Mouse (Mus musculus) kidney, postnatal 0 days (tissue): ENCODE measurements around the gene Slc13a4. TPM values are rescaled to one million over a fixed set of nuclear protein-coding genes. Genes with fewer than 3 reads are reported as not detected.

Experiments
- ATAC-seq: fragments of 200-750 bp; cut with Nextera tagmentation; replicated peaks from 2 replicates; pipeline ENCODE4 v1.8.0; 2017; ENCODE audit warnings: low read depth, moderate number of reproducible peaks, moderate TSS enrichment, moderate library complexity; ENCODE audit not compliant: low FRiP score
- DNase-seq: peaks from one replicate; pipeline ENCODE4 v3.0.0-alpha.2; 2016; ENCODE audit warnings: low spot score
- H3K27ac ChIP-seq: fragments of 300-500 bp; sonication (generic); 2 replicates; pipeline ENCODE4 v1.5.1; 2014; ENCODE audit warnings: mild to moderate bottlenecking
- H3K27me3 ChIP-seq: fragments of 300-500 bp; sonication (generic); 2 replicates; pipeline ENCODE4 v1.6.1; 2014; ENCODE audit warnings: low read length, mixed read lengths; ENCODE audit not compliant: insufficient read depth
- H3K36me3 ChIP-seq: fragments of 300-500 bp; sonication (generic); 2 replicates; pipeline ENCODE4 v1.6.1; 2014; ENCODE audit warnings: low read length, mixed read lengths; ENCODE audit not compliant: insufficient read depth
- H3K4me1 ChIP-seq: fragments of 300-500 bp; sonication (generic); replicated peaks from 2 replicates; pipeline ENCODE4 v1.6.1; 2014; ENCODE audit warnings: antibody characterized with exemption, low read length, mixed read lengths; ENCODE audit not compliant: insufficient read depth
- H3K4me2 ChIP-seq: fragments of 300-500 bp; sonication (generic); 2 replicates; pipeline ENCODE4 v1.6.1; 2014; ENCODE audit warnings: mild to moderate bottlenecking, low read length, moderate library complexity, mixed read lengths
- H3K4me3 ChIP-seq: fragments of 300-500 bp; sonication (generic); replicated peaks from 2 replicates; pipeline ENCODE4 v1.5.1; 2014; ENCODE audit warnings: low read depth, low read length
- H3K9ac ChIP-seq: fragments of 300-500 bp; sonication (generic); 2 replicates; pipeline ENCODE4 v1.6.1; 2014; ENCODE audit warnings: low read depth, low read length
- H3K9me3 ChIP-seq: fragments of 300-500 bp; sonication (generic); replicated peaks from 2 replicates; pipeline ENCODE4 v1.6.1; 2016; ENCODE audit warnings: low read length, inconsistent platforms, mixed read lengths
- CTCF ChIP-seq: IDR thresholded peaks from 2 replicates; pipeline ENCODE4 v1.5.1; 2016; ENCODE audit warnings: antibody characterized with exemption, low read depth, mild to moderate bottlenecking, moderate library complexity
- WGBS: fragments of 180-500 bp; shearing (Covaris S2); extraction: QIAGEN DNeasy Blood & Tissue Kit; methylation state at CpG from one replicate; pipeline ENCODE4 v1.1.7; 2014; 5-methylcytosine and 5-hydroxymethylcytosine counted together
- polyA plus RNA-seq: library from polyadenylated mRNA; unstranded; fragments of >200 nt; fragmentation: Nextera tagmentation; extraction: Ambion mirVana; gene quantifications from 2 replicates; pipeline ENCODE4 v1.2.1, GENCODE M21; 2015

The Slc13a4 gene
- polyA plus RNA-seq, 1 experiment from 2014 or later, result 0.30 TPM

DNA sequence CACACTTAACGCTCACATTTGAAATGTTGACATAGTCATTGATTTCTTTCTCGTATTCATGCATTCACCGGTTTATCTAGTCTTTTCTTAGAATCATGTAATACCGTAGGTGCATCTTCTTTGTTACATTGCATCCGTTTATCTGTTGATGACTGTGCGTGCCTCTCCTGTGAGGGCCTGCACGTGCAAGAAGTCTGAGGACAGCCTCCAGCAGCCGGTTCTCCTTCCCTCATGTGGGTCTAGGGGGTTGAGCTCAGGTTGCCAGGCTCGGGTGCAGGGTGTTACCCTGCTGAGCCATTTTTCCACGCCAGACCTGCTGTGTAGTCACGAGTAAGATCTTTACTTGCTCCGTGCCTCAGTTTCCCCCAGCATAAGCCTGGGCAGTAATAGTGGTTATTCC is 52.9 kb downstream of the Slc13a4 start:
- no peak overlapping the region for H3K4me2 ChIP-seq
- no peaks in the 10 kb centered on the region for H3K27me3 ChIP-seq
- DNase-seq (no peak), ATAC-seq (no peak)
- no peaks in the 10 kb centered on the region for H3K9me3 ChIP-seq
- H3K27ac ChIP-seq, result no peak overlapping the region
- 0 out of 2 replicates have a peak, but pooled peaks cover 2% of the 10 kb centered on the region for H3K36me3 ChIP-seq
- H3K4me1 ChIP-seq, result peaks cover 22% of the 10 kb centered on the region
- no peak overlapping the region; the same call in 1 of the 2 replicates for H3K4me3 ChIP-seq
- H3K9ac ChIP-seq, result no peak overlapping the region
- 79% methylated on average over 12 of the region's 12 CpGs for WGBS
- no peak for TF ChIP-seq CTCF

DNA sequence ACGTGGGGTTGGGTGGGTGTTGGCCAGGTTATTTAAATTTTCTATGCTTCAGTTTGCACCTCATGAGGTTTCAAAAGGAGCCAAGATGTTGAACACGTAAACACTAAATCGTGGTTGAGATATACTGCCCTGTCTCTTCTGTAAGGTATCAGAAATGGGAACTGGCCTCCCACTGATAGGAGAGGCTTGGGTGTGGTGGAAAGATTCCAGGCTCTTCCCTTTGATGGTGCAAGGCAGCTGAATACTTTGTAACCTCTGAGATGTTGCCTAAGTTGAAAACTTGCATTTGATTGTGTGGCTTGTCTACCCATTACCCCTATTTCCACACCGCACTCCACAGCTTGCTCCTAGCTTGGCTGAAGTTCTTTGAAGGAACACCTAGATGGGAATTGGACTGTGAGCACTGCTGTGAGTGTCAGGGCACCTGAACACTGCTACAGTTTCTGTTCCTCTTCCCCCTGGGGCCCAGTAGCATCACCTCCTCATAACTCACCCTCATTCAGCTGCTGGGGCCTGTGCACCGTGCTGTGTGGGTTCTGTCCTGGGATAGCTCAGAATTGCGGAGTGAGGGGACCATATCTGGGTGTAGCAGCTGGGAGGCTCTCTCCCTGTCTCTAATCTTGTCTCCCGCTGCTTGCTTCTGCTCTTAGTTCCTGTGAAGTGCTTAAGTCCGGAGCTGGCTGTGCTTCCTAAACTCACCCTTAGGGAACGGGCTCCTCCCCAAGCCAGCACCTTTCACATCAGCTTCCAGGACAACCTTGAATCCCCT is 53.6 kb downstream of the Slc13a4 start:
- WGBS, result 44% methylated on average over 9 of the region's 9 CpGs
- Histone ChIP-seq H3K36me3 (0 out of 2 replicates have a peak, but pooled peaks cover 2% of the 10 kb centered on the region), H3K4me1 (peaks cover 22% of the 10 kb centered on the region), H3K4me3 (no peak overlapping the region; the same call in 1 of the 2 replicates), H3K9me3 (no peaks in the 10 kb centered on the region), H3K27me3 (no peaks in the 10 kb centered on the region), H3K9ac (no peak overlapping the region; the same call in 1 of the 2 replicates), H3K27ac (no peak overlapping the region), H3K4me2 (peak overlapping the region; percentile 66)
- no peak for ATAC-seq
- DNase-seq, result no peak
- no peak for TF ChIP-seq CTCF

DNA sequence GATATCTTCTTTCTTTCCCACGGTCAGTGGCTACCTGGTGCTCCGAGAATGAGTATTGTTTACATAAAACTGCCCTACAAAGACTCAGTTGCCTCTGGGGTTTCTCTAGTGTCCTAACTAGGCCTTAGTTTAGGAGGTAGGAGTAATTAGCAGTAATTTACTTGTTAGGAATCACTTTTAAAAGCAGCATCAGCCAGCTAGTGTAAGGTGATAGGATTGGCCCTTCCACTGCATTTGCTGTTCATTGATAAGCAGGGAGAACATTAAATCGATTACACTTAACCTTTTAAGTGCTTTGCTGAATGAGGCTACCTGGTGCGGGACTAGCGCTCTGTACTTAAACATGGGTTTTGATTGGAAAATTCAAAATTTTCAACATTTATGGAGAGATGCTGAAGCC is 54.5 kb downstream of the Slc13a4 start:
- Histone ChIP-seq H3K36me3 (0 out of 2 replicates have a peak, but pooled peaks cover 1% of the 10 kb centered on the region), H3K9ac (peak overlapping the region; percentile 84; the same call in 1 of the 2 replicates), H3K4me3 (peak overlapping the region; percentile 79), H3K27me3 (no peaks in the 10 kb centered on the region), H3K9me3 (no peaks in the 10 kb centered on the region), H3K4me1 (peaks cover 22% of the 10 kb centered on the region), H3K4me2 (peak overlapping the region; percentile 66), H3K27ac (no peak overlapping the region)
- 41% methylated on average over 5 of the region's 5 CpGs for WGBS
- no peak for DNase-seq
- no peak for TF ChIP-seq CTCF
- no peak for ATAC-seq

DNA sequence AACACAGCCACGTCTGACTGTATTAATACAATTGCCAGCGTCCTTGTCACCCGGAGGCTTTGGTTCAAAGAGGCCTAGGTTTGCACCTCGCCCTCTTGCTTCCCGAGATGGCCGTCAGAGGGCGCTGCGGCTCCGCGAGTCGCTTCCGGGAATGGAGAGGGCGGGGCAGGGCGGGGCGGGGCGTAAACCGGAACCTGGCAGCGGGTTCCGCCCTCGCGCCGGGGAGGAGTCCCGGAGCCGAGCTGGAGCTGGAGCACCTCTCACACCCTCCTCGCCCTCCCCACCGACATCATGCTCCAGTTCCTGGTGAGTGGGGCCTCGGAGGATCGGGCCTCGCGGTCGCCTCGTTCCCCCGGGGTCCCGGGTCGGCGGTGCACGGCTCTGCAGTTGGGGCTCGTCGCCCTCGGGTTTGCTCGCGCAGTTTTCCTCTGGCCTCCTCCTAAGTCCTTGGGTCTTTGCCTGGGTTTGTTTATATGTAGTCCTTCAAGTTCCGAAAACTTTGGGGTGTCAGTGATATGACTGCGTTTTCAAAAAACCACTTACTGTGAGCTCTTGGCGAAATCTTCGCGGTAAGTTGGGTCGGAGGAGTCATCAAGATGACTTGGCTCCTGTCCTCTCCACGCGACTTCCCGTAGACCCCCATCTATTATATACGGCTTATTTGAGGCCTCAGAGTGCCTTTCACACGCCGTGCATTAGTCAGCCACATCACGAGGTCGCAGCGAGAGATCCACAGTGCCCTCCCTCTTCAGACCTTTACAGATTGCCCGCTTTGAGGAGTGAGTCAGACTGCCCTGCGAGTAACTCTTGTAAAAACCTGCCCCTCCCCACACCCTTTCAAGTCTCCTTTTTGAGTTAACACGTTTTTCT is 55.2 kb downstream of the Slc13a4 start:
- Histone ChIP-seq H3K9me3 (no peaks in the 10 kb centered on the region), H3K9ac (peak overlapping the region; percentile 84), H3K4me1 (peaks cover 22% of the 10 kb centered on the region), H3K4me3 (peak overlapping the region; percentile 79), H3K4me2 (peak overlapping the region; percentile 66), H3K27ac (peak overlapping the region; percentile 88), H3K36me3 (no peaks in the 10 kb centered on the region), H3K27me3 (no peaks in the 10 kb centered on the region)
- DNase-seq, result peak; percentile 93
- under 1% methylated on average over 59 of the region's 60 CpGs for WGBS
- peak; percentile 93 for TF ChIP-seq CTCF
- ATAC-seq, result peak; percentile 94

DNA sequence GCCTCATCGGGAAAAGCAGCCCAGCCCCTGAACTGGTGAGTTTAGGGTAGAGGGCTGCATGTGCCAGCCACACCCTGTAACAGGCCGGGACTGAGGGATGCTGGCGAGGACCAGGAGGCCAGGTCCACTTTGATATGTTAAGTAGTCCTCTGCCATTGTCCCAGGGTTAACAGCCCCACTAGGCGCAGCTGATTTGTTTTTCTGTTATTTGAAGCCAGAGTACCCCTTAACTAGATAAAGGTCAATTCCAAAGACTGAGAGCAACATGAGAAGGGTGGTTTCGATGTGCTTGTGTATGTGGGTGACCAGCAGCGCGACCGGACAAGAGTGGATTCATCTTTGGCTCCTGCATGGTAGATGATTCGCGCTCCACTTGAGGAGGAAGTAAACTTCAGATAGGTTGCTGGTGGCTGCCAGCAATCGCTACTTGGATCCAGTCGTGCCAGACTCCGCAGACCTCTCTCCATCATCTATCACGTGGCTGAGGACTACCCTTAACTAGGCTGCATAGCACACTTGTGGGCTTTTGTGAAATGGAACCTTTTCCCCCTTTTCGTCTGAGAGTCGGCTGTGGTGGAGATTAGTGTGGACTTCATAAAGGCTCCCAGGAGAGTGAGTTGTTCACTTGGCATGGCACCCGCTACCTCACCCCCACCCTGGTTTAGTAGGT is 56.0 kb downstream of the Slc13a4 start:
- Histone ChIP-seq H3K4me2 (peak overlapping the region; percentile 66), H3K27me3 (no peaks in the 10 kb centered on the region), H3K4me3 (peak overlapping the region; percentile 79; the same call in 1 of the 2 replicates), H3K27ac (no peak overlapping the region), H3K36me3 (no peaks in the 10 kb centered on the region), H3K9me3 (no peaks in the 10 kb centered on the region), H3K4me1 (peaks cover 22% of the 10 kb centered on the region), H3K9ac (peak overlapping the region; percentile 84; the same call in 1 of the 2 replicates)
- ATAC-seq (peak; percentile 23; the same call in 1 of the 2 replicates), DNase-seq (no peak)
- WGBS, result 58% methylated on average over 17 of the region's 17 CpGs
- TF ChIP-seq CTCF, result no peak

DNA sequence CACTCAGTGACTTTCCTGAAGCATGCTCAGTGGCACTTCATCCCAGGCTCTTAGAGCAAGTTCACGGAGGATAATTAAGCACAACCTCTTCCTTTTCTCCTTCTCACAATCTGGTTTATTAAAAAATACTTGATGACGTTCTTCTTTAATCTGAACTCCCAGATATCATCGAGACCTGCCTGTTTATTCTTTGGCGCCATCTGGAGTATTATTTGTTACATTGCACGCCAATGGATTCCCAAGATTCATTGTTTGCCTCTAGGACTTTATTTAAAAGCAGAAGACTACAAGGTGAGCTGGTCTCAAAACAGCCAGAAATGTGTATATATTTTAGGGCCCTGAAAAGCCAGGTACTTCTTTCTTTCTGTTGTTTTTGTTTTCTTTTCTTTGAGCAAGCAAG is 62.8 kb downstream of the Slc13a4 start:
- Histone ChIP-seq H3K36me3 (peaks cover 43% of the 10 kb centered on the region), H3K4me1 (no peaks in the 10 kb centered on the region), H3K9me3 (no peaks in the 10 kb centered on the region), H3K9ac (no peak overlapping the region), H3K4me2 (no peak overlapping the region), H3K27ac (no peak overlapping the region), H3K27me3 (no peaks in the 10 kb centered on the region), H3K4me3 (no peak overlapping the region)
- ATAC-seq (no peak), DNase-seq (peak; percentile 59)
- peak; percentile 73 for TF ChIP-seq CTCF
- 61% methylated on average over 5 of the region's 5 CpGs for WGBS
